Mouse (Mus musculus) hindbrain, embryonic 11.5 days (tissue): Measurements from ENCODE around the gene Scg2. TPM values are rescaled to one million over a fixed set of nuclear protein-coding genes. Genes with fewer than 3 reads are reported as not detected.
A peak's percentile ranks its signal among the peaks of the same experiment; 100 is the strongest.

ENCODE experiments used
- ATAC-seq: fragments of 200-750 bp; cut with Nextera tagmentation; 2 replicates; pipeline ENCODE4 v1.8.0; 2017; ENCODE audit warnings: mild to moderate bottlenecking, moderate TSS enrichment, moderate library complexity; ENCODE audit not compliant: low FRiP score
- DNase-seq: peaks from one replicate; pipeline ENCODE4 v3.0.0-alpha.2; 2015; ENCODE audit warnings: low spot score
- H3K27ac ChIP-seq: fragments of 300-500 bp; sonication (generic); 2 replicates; pipeline ENCODE4 v1.5.1; 2014; ENCODE audit warnings: mild to moderate bottlenecking, low read depth, low read length
- H3K27me3 ChIP-seq: fragments of 300-500 bp; sonication (generic); 2 replicates; pipeline ENCODE4 v1.6.1; 2014; ENCODE audit warnings: mild to moderate bottlenecking, low read length, moderate library complexity, mixed read lengths; ENCODE audit not compliant: control insufficient read depth, insufficient read depth
- H3K36me3 ChIP-seq: fragments of 300-500 bp; sonication (generic); 2 replicates; pipeline ENCODE4 v1.6.1; 2014; ENCODE audit warnings: mild to moderate bottlenecking, low read length, moderate library complexity, mixed read lengths; ENCODE audit not compliant: control insufficient read depth, insufficient read depth
- H3K4me1 ChIP-seq: fragments of 300-500 bp; sonication (generic); replicated peaks from 2 replicates; pipeline ENCODE4 v1.6.1; 2014; ENCODE audit warnings: low read length, mixed read lengths; ENCODE audit not compliant: control insufficient read depth, insufficient read depth
- H3K4me2 ChIP-seq: fragments of 300-500 bp; sonication (generic); replicated peaks from 2 replicates; pipeline ENCODE4 v1.6.1; 2014; ENCODE audit warnings: mild to moderate bottlenecking, low read depth, low read length
- H3K4me3 ChIP-seq: fragments of 300-500 bp; sonication (generic); 2 replicates; pipeline ENCODE4 v1.5.1; 2014; ENCODE audit warnings: low read depth, low read length
- H3K9ac ChIP-seq: fragments of 300-500 bp; sonication (generic); 2 replicates; pipeline ENCODE4 v1.6.1; 2014; ENCODE audit warnings: low read depth, low read length
- H3K9me3 ChIP-seq: fragments of 300-500 bp; sonication (generic); 2 replicates; pipeline ENCODE4 v1.6.1; 2016; ENCODE audit warnings: low read length; ENCODE audit not compliant: control insufficient read depth
- WGBS: fragments of 180-500 bp; shearing (Covaris S2); extraction: QIAGEN DNeasy Blood & Tissue Kit; methylation state at CpG from one replicate; pipeline ENCODE4 v1.1.7; 2014; 5-methylcytosine and 5-hydroxymethylcytosine counted together
- polyA plus RNA-seq: library from polyadenylated mRNA; unstranded; fragments of >200 nt; fragmentation: Nextera tagmentation; extraction: Ambion mirVana; gene quantifications from 2 replicates; pipeline ENCODE4 v1.2.1, GENCODE M21; 2014

The Scg2 gene
- polyA plus RNA-seq, 1 experiment from 2014 or later, result 13.4 TPM

- H3K27me3 ChIP-seq, result no peaks in the 10 kb centered on the region
These were observed 10.0 kb upstream of the Scg2 start for GRCm38 (mm10) chr1:79449943-79450342.

GRCm38 (mm10) chr1:79445586-79445985, 5.7 kb upstream of the Scg2 start:
- Histone ChIP-seq H3K4me2 (no peak overlapping the region), H3K4me3 (no peak overlapping the region), H3K9ac (no peak overlapping the region), H3K4me1 (no peaks in the 10 kb centered on the region), H3K36me3 (no peaks in the 10 kb centered on the region), H3K9me3 (no peaks in the 10 kb centered on the region), H3K27me3 (no peaks in the 10 kb centered on the region), H3K27ac (no peak overlapping the region)
- WGBS, result 87% methylated on average over 4 of the region's 4 CpGs
- ATAC-seq, result no peak
- no peak for DNase-seq

More at GRCm38 (mm10) chr1:79449943-79450342, 10.0 kb upstream of the Scg2 start:
- no peaks in the 10 kb centered on the region for H3K36me3 ChIP-seq
- peak overlapping the region; percentile 63; the same call in 1 of the 2 replicates for H3K27ac ChIP-seq
- DNase-seq, result no peak
- no peak overlapping the region for H3K9ac ChIP-seq
- H3K9me3 ChIP-seq, result no peaks in the 10 kb centered on the region
- peak overlapping the region; percentile 22 for H3K4me3 ChIP-seq
- H3K4me2 ChIP-seq, result peak overlapping the region; percentile 53
- H3K4me1 ChIP-seq, result no peaks in the 10 kb centered on the region
- ATAC-seq, result no peak
- WGBS, result 25% methylated on average over 6 of the region's 6 CpGs

- no peak overlapping the region for H3K4me3 ChIP-seq
- no peaks in the 10 kb centered on the region for H3K36me3 ChIP-seq
- no peak overlapping the region for H3K4me2 ChIP-seq
- no peaks in the 10 kb centered on the region for H3K9me3 ChIP-seq
- H3K27me3 ChIP-seq, result no peaks in the 10 kb centered on the region
- WGBS, result 83% methylated on average over 1 of the region's 1 CpGs
- no peak overlapping the region for H3K9ac ChIP-seq
- no peak overlapping the region for H3K27ac ChIP-seq
- H3K4me1 ChIP-seq, result no peaks in the 10 kb centered on the region
- no peak for DNase-seq
- no peak for ATAC-seq
These were observed 2.2 kb downstream of the Scg2 start for GRCm38 (mm10) chr1:79437755-79438154.

GRCm38 (mm10) chr1:79436671-79437070, 3.2 kb downstream of the Scg2 start:
- no peak overlapping the region for H3K4me3 ChIP-seq
- no peaks in the 10 kb centered on the region for H3K36me3 ChIP-seq
- H3K9me3 ChIP-seq, result no peaks in the 10 kb centered on the region
- WGBS, result 92% methylated on average over 8 of the region's 8 CpGs
- no peak overlapping the region for H3K4me2 ChIP-seq
- no peak overlapping the region for H3K9ac ChIP-seq
- H3K27me3 ChIP-seq, result no peaks in the 10 kb centered on the region
- H3K27ac ChIP-seq, result no peak overlapping the region
- DNase-seq (no peak), ATAC-seq (no peak)
- no peaks in the 10 kb centered on the region for H3K4me1 ChIP-seq

GRCm38 (mm10) chr1:79429058-79429457, 10.9 kb downstream of the Scg2 start:
- Histone ChIP-seq H3K9me3 (no peaks in the 10 kb centered on the region), H3K36me3 (no peaks in the 10 kb centered on the region), H3K27me3 (no peaks in the 10 kb centered on the region), H3K4me3 (no peak overlapping the region), H3K27ac (no peak overlapping the region), H3K9ac (no peak overlapping the region), H3K4me2 (no peak overlapping the region), H3K4me1 (no peaks in the 10 kb centered on the region)
- 64% methylated on average over 5 of the region's 5 CpGs for WGBS
- ATAC-seq (no peak), DNase-seq (no peak)

GRCm38 (mm10) chr1:79415496-79415895, 24.4 kb downstream of the Scg2 start:
- Histone ChIP-seq H3K27me3 (no peaks in the 10 kb centered on the region), H3K9ac (no peak overlapping the region), H3K4me2 (no peak overlapping the region), H3K4me3 (no peak overlapping the region), H3K36me3 (no peaks in the 10 kb centered on the region), H3K4me1 (no peaks in the 10 kb centered on the region), H3K9me3 (no peaks in the 10 kb centered on the region), H3K27ac (no peak overlapping the region)
- DNase-seq, result no peak
- no peak for ATAC-seq

GRCm38 (mm10) chr1:79406337-79406942, 33.5 kb downstream of the Scg2 start:
- Histone ChIP-seq H3K36me3 (no peaks in the 10 kb centered on the region), H3K4me3 (no peak overlapping the region), H3K9me3 (no peaks in the 10 kb centered on the region), H3K9ac (no peak overlapping the region), H3K4me2 (no peak overlapping the region), H3K4me1 (no peaks in the 10 kb centered on the region), H3K27me3 (no peaks in the 10 kb centered on the region), H3K27ac (no peak overlapping the region)
- 66% methylated on average over 7 of the region's 7 CpGs for WGBS
- ATAC-seq (no peak), DNase-seq (no peak)

GRCm38 (mm10) chr1:79401090-79402012, 38.6 kb downstream of the Scg2 start:
- Histone ChIP-seq H3K4me1 (no peaks in the 10 kb centered on the region), H3K4me2 (no peak overlapping the region), H3K36me3 (no peaks in the 10 kb centered on the region), H3K4me3 (no peak overlapping the region), H3K9ac (no peak overlapping the region), H3K27me3 (no peaks in the 10 kb centered on the region), H3K9me3 (no peaks in the 10 kb centered on the region), H3K27ac (no peak overlapping the region)
- 25% methylated on average over 10 of the region's 10 CpGs for WGBS
- DNase-seq, result peak; percentile 11
- peak; percentile 61 for ATAC-seq

- no peak overlapping the region for H3K4me3 ChIP-seq
- H3K9me3 ChIP-seq, result no peaks in the 10 kb centered on the region
- DNase-seq (no peak), ATAC-seq (no peak)
- no peaks in the 10 kb centered on the region for H3K4me1 ChIP-seq
- H3K4me2 ChIP-seq, result no peak overlapping the region
- H3K9ac ChIP-seq, result no peak overlapping the region
- 87% methylated on average over 5 of the region's 5 CpGs for WGBS
- H3K27me3 ChIP-seq, result no peaks in the 10 kb centered on the region
- H3K36me3 ChIP-seq, result no peaks in the 10 kb centered on the region
- H3K27ac ChIP-seq, result no peak overlapping the region
These were observed 39.6 kb downstream of the Scg2 start for GRCm38 (mm10) chr1:79400284-79400683.
